Mouse (Mus musculus) midbrain, embryonic 13.5 days (tissue): ENCODE results near the gene Zdhhc13. TPM values are rescaled to one million over a fixed set of nuclear protein-coding genes. Genes with fewer than 3 reads are reported as not detected.

Source experiments
- ATAC-seq: fragments of 200-750 bp; cut with Nextera tagmentation; 2 replicates; pipeline ENCODE4 v1.8.0; 2017; ENCODE audit warnings: mild to moderate bottlenecking, moderate TSS enrichment, moderate library complexity
- H3K27ac ChIP-seq: fragments of 300-500 bp; sonication (generic); 2 replicates; pipeline ENCODE4 v1.5.1; 2015; ENCODE audit warnings: inconsistent platforms, mild to moderate bottlenecking, moderate library complexity
- H3K27me3 ChIP-seq: fragments of 300-500 bp; sonication (generic); 2 replicates; pipeline ENCODE4 v1.6.1; 2015; ENCODE audit warnings: mild to moderate bottlenecking, inconsistent platforms
- H3K36me3 ChIP-seq: fragments of 300-500 bp; sonication (generic); 2 replicates; pipeline ENCODE4 v1.6.1; 2015; ENCODE audit warnings: mild to moderate bottlenecking, inconsistent platforms
- H3K4me1 ChIP-seq: fragments of 300-500 bp; sonication (generic); replicated peaks from 2 replicates; pipeline ENCODE4 v1.6.1; 2015; ENCODE audit warnings: inconsistent platforms
- H3K4me2 ChIP-seq: fragments of 300-500 bp; sonication (generic); replicated peaks from 2 replicates; pipeline ENCODE4 v1.6.1; 2015; ENCODE audit warnings: moderate library complexity, mild to moderate bottlenecking, inconsistent platforms
- H3K4me3 ChIP-seq: fragments of 300-500 bp; sonication (generic); replicated peaks from 2 replicates; pipeline ENCODE4 v1.5.1; 2015; ENCODE audit warnings: mild to moderate bottlenecking, inconsistent platforms
- H3K9ac ChIP-seq: fragments of 300-500 bp; sonication (generic); replicated peaks from 2 replicates; pipeline ENCODE4 v1.6.1; 2015; ENCODE audit warnings: mild to moderate bottlenecking, inconsistent platforms
- H3K9me3 ChIP-seq: fragments of 300-500 bp; sonication (generic); 2 replicates; pipeline ENCODE4 v1.6.1; 2016; ENCODE audit warnings: mild to moderate bottlenecking, inconsistent platforms
- WGBS: fragments of 180-500 bp; shearing (Covaris S2); methylation state at CpG from one replicate; pipeline ENCODE4 v1.1.7; 2015; 5-methylcytosine and 5-hydroxymethylcytosine counted together
- polyA plus RNA-seq: library from polyadenylated mRNA; unstranded; fragments of >200 nt; fragmentation: Nextera tagmentation; extraction: Ambion mirVana; gene quantifications from 2 replicates; pipeline ENCODE4 v1.2.1, GENCODE M21; 2015

Gene Zdhhc13
- polyA plus RNA-seq, 1 experiment from 2014 or later: 39.8 TPM

GRCm38 (mm10) chr7:48871292-48871691 lies 82.5 kb downstream of the Zdhhc13 start:
- Histone ChIP-seq H3K4me1 (no peaks in the 10 kb centered on the region), H3K36me3 (peaks cover 46% of the 10 kb centered on the region), H3K27ac (no peak overlapping the region), H3K27me3 (no peaks in the 10 kb centered on the region), H3K9ac (no peak overlapping the region), H3K4me3 (no peak overlapping the region), H3K4me2 (no peak overlapping the region), H3K9me3 (no peaks in the 10 kb centered on the region)
- no peak for ATAC-seq
- WGBS: 93% methylated on average over 11 of the region's 11 CpGs

- H3K4me2 ChIP-seq: no peak overlapping the region
- H3K9ac ChIP-seq: no peak overlapping the region
- ATAC-seq: no peak
- WGBS: 92% methylated on average over 14 of the region's 14 CpGs
- no peak overlapping the region for H3K4me3 ChIP-seq
- peaks cover 37% of the 10 kb centered on the region for H3K36me3 ChIP-seq
- H3K9me3 ChIP-seq: no peaks in the 10 kb centered on the region
- no peaks in the 10 kb centered on the region for H3K27me3 ChIP-seq
- H3K27ac ChIP-seq: no peak overlapping the region
- H3K4me1 ChIP-seq: peaks cover 13% of the 10 kb centered on the region; the same call in 1 of the 2 replicates
These were observed 86.3 kb downstream of the Zdhhc13 start for GRCm38 (mm10) chr7:48875096-48875495.

- Histone ChIP-seq H3K9ac (no peak overlapping the region), H3K4me3 (no peak overlapping the region), H3K27me3 (peaks cover 4% of the 10 kb centered on the region; the same call in 1 of the 2 replicates), H3K4me2 (no peak overlapping the region), H3K9me3 (no peaks in the 10 kb centered on the region), H3K36me3 (peaks cover 25% of the 10 kb centered on the region), H3K4me1 (peaks cover 21% of the 10 kb centered on the region), H3K27ac (no peak overlapping the region)
- ATAC-seq: no peak
- 72% methylated on average over 4 of the region's 4 CpGs for WGBS
These were observed 87.7 kb downstream of the Zdhhc13 start for GRCm38 (mm10) chr7:48876526-48876925.

Other genes with a start within 250 kb of the Zdhhc13 start
- gene Mrgprb2, start 230.9 kb upstream of the Zdhhc13 start, polyA plus RNA-seq: not detected in 2 replicates
- not detected in 2 replicates for gene Mrgprb3, start 145.2 kb upstream of the Zdhhc13 start, polyA plus RNA-seq
- 0.19 TPM in 1 of 2 replicates, not detected in the other for gene Csrp3, start 59.0 kb downstream of the Zdhhc13 start, polyA plus RNA-seq
- 5.0 and 5.9 TPM in 2 replicates for gene E2f8, start 92.6 kb downstream of the Zdhhc13 start, polyA plus RNA-seq
- 22.2 and 23.2 TPM in 2 replicates for gene Nav2, start 119.7 kb downstream of the Zdhhc13 start, polyA plus RNA-seq